9 mouse cellular contexts compared by ENCODE assay signal in genomic region chr16:37916138-37916817, GRCm38 (mm10). TPM values are rescaled to one million over a fixed set of nuclear protein-coding genes. Genes with fewer than 3 reads are reported as not detected.
DNase-seq lines count a peak whose midpoint lies in the region; ATAC-seq and TF ChIP-seq lines count a peak whose summit lies in the region.
"Had no signal": no experiment of that assay in that cellular context is flagged by ENCODE, and none has a peak within 500 bp of the region (broad histone marks: within the 10 kb centered on the region; RNA-seq: fewer than 3 reads in every experiment).

Gene Gpr156, plus strand, starts transcription at chr16:37916496.

- H3K4me2 ChIP-seq in intestine, postnatal 0 days (replicated peaks; ENCODE audit: low read depth), result peak within 1 kb of the TSS; percentile 91
- H3K4me2 ChIP-seq in liver, embryonic 11.5 days, result peak within 1 kb of the TSS; percentile 73

- H3K27me3 ChIP-seq in kidney, adult 2 months (replicated peaks; ENCODE audit: control insufficient read depth, insufficient read depth, low read length), result no peaks in the 10 kb centered on the region
- peaks cover 10% of the 10 kb centered on the region; the same call in 1 of the 2 replicates for H3K27me3 ChIP-seq in intestine, postnatal 0 days (replicated peaks; ENCODE audit: control insufficient read depth, insufficient read depth, low read length)
- H3K27me3 ChIP-seq in liver, embryonic 11.5 days (replicated peaks; ENCODE audit: control insufficient read depth, insufficient read depth, low read length), result peaks cover 28% of the 10 kb centered on the region

- peak; percentile 25; the same call in 1 of the 2 replicates for TF ChIP-seq CTCF in kidney, adult 2 months (conservative IDR thresholded peaks at IDR 0.05; ENCODE audit: insufficient read depth, insufficient read length, low read depth, low read length)
- TF ChIP-seq CTCF in cortical plate, adult 2 months (IDR thresholded peaks at IDR 0.05; ENCODE audit: extremely low read depth, insufficient read depth, low read length), result no peak
- peak; percentile 68 for TF ChIP-seq CTCF in intestine, postnatal 0 days (IDR thresholded peaks at IDR 0.05; ENCODE audit: low read depth)

- peak within 1 kb of the TSS; percentile 26; the same call in 1 of the 2 replicates for H3K9ac ChIP-seq in intestine, postnatal 0 days (ENCODE audit: low read depth, low read length)
- H3K9ac ChIP-seq in liver, embryonic 11.5 days (ENCODE audit: low read depth, low read length), result peak within 1 kb of the TSS; percentile 34; the same call in 1 of the 2 replicates

- WGBS in kidney, adult 2 months, result 6% methylated on average over 53 of the region's 53 CpGs
- WGBS in intestine, postnatal 0 days, result 4% methylated on average over 52 of the region's 53 CpGs
- WGBS in liver, embryonic 11.5 days, result 5% methylated on average over 53 of the region's 53 CpGs

- H3K4me3 ChIP-seq in kidney, adult 2 months (ENCODE audit: insufficient read depth, low read depth, low read length), result peak within 1 kb of the TSS; percentile 46
- peak within 1 kb of the TSS; percentile 43 for H3K4me3 ChIP-seq in cortical plate, adult 2 months (ENCODE audit: insufficient read depth, low read length)
- peak within 1 kb of the TSS; percentile 51 for H3K4me3 ChIP-seq in intestine, postnatal 0 days (ENCODE audit: low read depth, low read length)
- H3K4me3 ChIP-seq in liver, embryonic 11.5 days (ENCODE audit: low read depth, low read length), result peak within 1 kb of the TSS; percentile 50

- ATAC-seq in intestine, postnatal 0 days, result peak; percentile 28; the same call in 1 of the 2 replicates
- no peak for ATAC-seq in liver, embryonic 11.5 days (replicated peaks; ENCODE audit: low FRiP score)

- H3K9me3 ChIP-seq in intestine, postnatal 0 days (ENCODE audit: control insufficient read depth), result no peaks in the 10 kb centered on the region
- no peaks in the 10 kb centered on the region for H3K9me3 ChIP-seq in liver, embryonic 11.5 days (ENCODE audit: control insufficient read depth, low read length)

- TF ChIP-seq POLR2A in kidney, adult 2 months (IDR thresholded peaks at IDR 0.05; ENCODE audit: low read depth, low read length), result no peak
- no peak for TF ChIP-seq POLR2A in cortical plate, adult 2 months (IDR thresholded peaks at IDR 0.05; ENCODE audit: extremely low read depth, insufficient read depth, low read length)

- no peaks in the 10 kb centered on the region for H3K4me1 ChIP-seq in kidney, adult 2 months (ENCODE audit: control insufficient read depth, insufficient read depth, low read length)
- H3K4me1 ChIP-seq in cortical plate, adult 2 months (ENCODE audit: control insufficient read depth, insufficient read depth, low read length), result no peaks in the 10 kb centered on the region; the same call in 1 of the 2 replicates
- H3K4me1 ChIP-seq in intestine, postnatal 0 days (replicated peaks; ENCODE audit: control insufficient read depth, insufficient read depth, low read length), result peaks cover 5% of the 10 kb centered on the region
- no peaks in the 10 kb centered on the region for H3K4me1 ChIP-seq in liver, embryonic 11.5 days (replicated peaks; ENCODE audit: control insufficient read depth, insufficient read depth, low read length)

- peak; percentile 43 for DNase-seq in kidney, adult 2 months
- no peak for DNase-seq in kidney, adult 11 months
- peak; percentile 17 for DNase-seq in gastrocnemius, postnatal 25 days
- peak; percentile 45 for DNase-seq in liver, embryonic 11.5 days (ENCODE audit: low spot score)
- peak; percentile 67 for DNase-seq in neural tube, embryonic 10.5 days (ENCODE audit: extremely low spot score, low spot score)
- peak; percentile 35 for DNase-seq in thymus, postnatal 25 days

- no peaks in the 10 kb centered on the region for H3K36me3 ChIP-seq in kidney, adult 2 months (ENCODE audit: control insufficient read depth, insufficient read depth, low read length)
- H3K36me3 ChIP-seq in intestine, postnatal 0 days (ENCODE audit: control insufficient read depth, insufficient read depth), result no peaks in the 10 kb centered on the region
- H3K36me3 ChIP-seq in liver, embryonic 11.5 days (ENCODE audit: control insufficient read depth, insufficient read depth, low read length), result no peaks in the 10 kb centered on the region
- H3K36me3 ChIP-seq: G1E had no signal

- H3K27ac ChIP-seq in kidney, adult 2 months (ENCODE audit: insufficient read depth, low read depth, low read length), result no peak within 1 kb of the TSS
- no peak within 1 kb of the TSS for H3K27ac ChIP-seq in cortical plate, adult 2 months (ENCODE audit: insufficient read depth, low read length)
- no peak within 1 kb of the TSS for H3K27ac ChIP-seq in intestine, postnatal 0 days (ENCODE audit: low read depth, low read length)
- H3K27ac ChIP-seq in liver, embryonic 11.5 days (ENCODE audit: low read depth, low read length), result no peak within 1 kb of the TSS

RNA-seq across cellular contexts. Expression of gene Gpr156, which starts in this region (rescaled TPM):
- polyA plus RNA-seq in kidney, adult 2 months (2012; rRNA removed), result 0.03 TPM in 1 of 2 replicates, not detected in the other
- polyA plus RNA-seq in cortical plate, adult 2 months (2012; rRNA removed), result 0.75 and 0.81 TPM in 2 replicates
- under 1 TPM in 1 of 2 experiments, not detected in 1; 0.13 TPM for total RNA-seq in gastrocnemius, postnatal 25 days (2021)
- polyA plus RNA-seq in intestine, postnatal 0 days (2015; fragmentation: Nextera tagmentation; extraction: Ambion mirVana), result 0.09 and 0.10 TPM in 2 replicates
- 0.08 TPM in 1 of 2 replicates, not detected in the other for polyA plus RNA-seq in liver, embryonic 11.5 days (2014; fragmentation: Nextera tagmentation; extraction: Ambion mirVana)
- polyA plus RNA-seq: G1E had no signal

Comparison
In these comparisons a context has a peak if more than half of its experiments do, and no peak if none do; other contexts are left out.
1. Peak in DNase-seq and H3K4me3 ChIP-seq in kidney, adult 2 months; RNA of the gene not detected or under 1 TPM.
2. Peak in DNase-seq in gastrocnemius, postnatal 25 days; RNA of the gene not detected or under 1 TPM.
3. Peak in ATAC-seq, H3K4me3 ChIP-seq, H3K9ac ChIP-seq and H3K4me2 ChIP-seq in intestine, postnatal 0 days; RNA of the gene not detected or under 1 TPM.
4. Peak in DNase-seq, H3K4me3 ChIP-seq, H3K9ac ChIP-seq and H3K4me2 ChIP-seq in liver, embryonic 11.5 days; RNA of the gene not detected or under 1 TPM.